Mouse (Mus musculus): Measurements from ENCODE around the gene Cryab. TPM values are rescaled to one million over a fixed set of nuclear protein-coding genes. Genes with fewer than 3 reads are reported as not detected.

The Cryab gene
- polyA plus RNA-seq, 1 experiment from 2014 or later, result 5.3 TPM

DNA sequence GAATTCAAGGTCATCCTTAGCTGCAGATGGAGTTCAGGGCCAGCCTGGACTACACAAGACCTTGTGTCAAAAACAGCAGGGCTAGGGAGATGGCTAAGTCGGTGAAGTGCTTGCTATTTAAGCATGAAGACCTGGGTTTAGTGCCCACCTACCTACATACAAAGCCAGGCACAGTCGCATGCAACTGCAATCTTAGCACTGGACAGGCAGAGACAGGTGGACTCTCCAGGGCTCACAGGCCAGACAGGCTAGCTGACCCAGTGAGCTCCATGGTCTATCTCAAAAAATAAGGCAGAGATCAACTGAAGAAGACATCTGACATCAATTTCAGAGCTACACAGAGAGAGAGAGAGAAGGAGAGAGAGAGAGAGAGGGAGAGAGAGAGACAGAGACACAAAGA is 27.0 kb upstream of the Cryab start:
- DNase-seq (ENCODE audit: low spot score, missing footprints) (no peak), ATAC-seq (ENCODE audit: low FRiP score) (no peak)
- Histone ChIP-seq H3K4me1 (ENCODE audit: control insufficient read depth, insufficient read depth, low read length) (peaks cover 24% of the 10 kb centered on the region), H3K4me2 (no peak overlapping the region), H3K27ac (ENCODE audit: low read depth, low read length) (no peak overlapping the region), H3K27me3 (ENCODE audit: control insufficient read depth, insufficient read depth, low read length) (no peaks in the 10 kb centered on the region), H3K9me3 (ENCODE audit: control insufficient read depth, low read length) (no peaks in the 10 kb centered on the region), H3K4me3 (ENCODE audit: low read depth, low read length) (no peak overlapping the region), H3K36me3 (ENCODE audit: control insufficient read depth, insufficient read depth, low read length) (no peaks in the 10 kb centered on the region), H3K9ac (ENCODE audit: low read length) (no peak overlapping the region)
- 92% methylated on average over 2 of the region's 2 CpGs for WGBS

GRCm38 (mm10) chr9:50724661-50725330 is 26.3 kb upstream of the Cryab start:
- Histone ChIP-seq H3K4me2 (no peak overlapping the region), H3K27ac (ENCODE audit: low read depth, low read length) (no peak overlapping the region), H3K36me3 (ENCODE audit: control insufficient read depth, insufficient read depth, low read length) (no peaks in the 10 kb centered on the region), H3K4me3 (ENCODE audit: low read depth, low read length) (no peak overlapping the region), H3K4me1 (ENCODE audit: control insufficient read depth, insufficient read depth, low read length) (peaks cover 24% of the 10 kb centered on the region), H3K9ac (ENCODE audit: low read length) (no peak overlapping the region), H3K9me3 (ENCODE audit: control insufficient read depth, low read length) (no peaks in the 10 kb centered on the region), H3K27me3 (ENCODE audit: control insufficient read depth, insufficient read depth, low read length) (no peaks in the 10 kb centered on the region)
- DNase-seq (ENCODE audit: low spot score, missing footprints) (no peak), ATAC-seq (ENCODE audit: low FRiP score) (no peak)
- 58% methylated on average over 3 of the region's 3 CpGs for WGBS

GRCm38 (mm10) chr9:50725921-50726590 is 25.1 kb upstream of the Cryab start:
- ATAC-seq (ENCODE audit: low FRiP score) (no peak), DNase-seq (ENCODE audit: low spot score, missing footprints) (no peak)
- Histone ChIP-seq H3K4me3 (ENCODE audit: low read depth, low read length) (peak overlapping the region; percentile 54), H3K27ac (ENCODE audit: low read depth, low read length) (peak overlapping the region; percentile 62), H3K9me3 (ENCODE audit: control insufficient read depth, low read length) (no peaks in the 10 kb centered on the region), H3K4me1 (ENCODE audit: control insufficient read depth, insufficient read depth, low read length) (peaks cover 23% of the 10 kb centered on the region), H3K9ac (ENCODE audit: low read length) (peak overlapping the region; percentile 34; the same call in 1 of the 2 replicates), H3K27me3 (ENCODE audit: control insufficient read depth, insufficient read depth, low read length) (no peaks in the 10 kb centered on the region), H3K36me3 (ENCODE audit: control insufficient read depth, insufficient read depth, low read length) (no peaks in the 10 kb centered on the region), H3K4me2 (peak overlapping the region; percentile 82)
- 48% methylated on average over 8 of the region's 8 CpGs for WGBS

GRCm38 (mm10) chr9:50727171-50727924 is 23.8 kb upstream of the Cryab start:
- Histone ChIP-seq H3K27me3 (ENCODE audit: control insufficient read depth, insufficient read depth, low read length) (no peaks in the 10 kb centered on the region), H3K36me3 (ENCODE audit: control insufficient read depth, insufficient read depth, low read length) (no peaks in the 10 kb centered on the region), H3K4me3 (ENCODE audit: low read depth, low read length) (peak overlapping the region; percentile 54), H3K9me3 (ENCODE audit: control insufficient read depth, low read length) (no peaks in the 10 kb centered on the region), H3K9ac (ENCODE audit: low read length) (peak overlapping the region; percentile 78), H3K27ac (ENCODE audit: low read depth, low read length) (peak overlapping the region; percentile 61), H3K4me2 (peak overlapping the region; percentile 82), H3K4me1 (ENCODE audit: control insufficient read depth, insufficient read depth, low read length) (peaks cover 22% of the 10 kb centered on the region)
- 2% methylated on average over 30 of the region's 30 CpGs for WGBS
- ATAC-seq (ENCODE audit: low FRiP score) (peak; percentile 25; the same call in 1 of the 2 replicates), DNase-seq (ENCODE audit: low spot score, missing footprints) (peak; percentile 91)

- ATAC-seq (ENCODE audit: low FRiP score) (peak; percentile 94), DNase-seq (ENCODE audit: low spot score, missing footprints) (peak; percentile 97)
- Histone ChIP-seq H3K27me3 (ENCODE audit: control insufficient read depth, insufficient read depth, low read length) (no peaks in the 10 kb centered on the region), H3K4me2 (peak overlapping the region; percentile 82), H3K4me3 (ENCODE audit: low read depth, low read length) (peak overlapping the region; percentile 54), H3K9ac (ENCODE audit: low read length) (peak overlapping the region; percentile 78), H3K36me3 (ENCODE audit: control insufficient read depth, insufficient read depth, low read length) (no peaks in the 10 kb centered on the region), H3K4me1 (ENCODE audit: control insufficient read depth, insufficient read depth, low read length) (peaks cover 29% of the 10 kb centered on the region), H3K27ac (ENCODE audit: low read depth, low read length) (peak overlapping the region; percentile 61; the same call in 1 of the 2 replicates), H3K9me3 (ENCODE audit: control insufficient read depth, low read length) (no peaks in the 10 kb centered on the region)
- WGBS, result 0% methylated on average over 45 of the region's 45 CpGs
These were observed 23.0 kb upstream of the Cryab start for GRCm38 (mm10) chr9:50727925-50728651.

DNA sequence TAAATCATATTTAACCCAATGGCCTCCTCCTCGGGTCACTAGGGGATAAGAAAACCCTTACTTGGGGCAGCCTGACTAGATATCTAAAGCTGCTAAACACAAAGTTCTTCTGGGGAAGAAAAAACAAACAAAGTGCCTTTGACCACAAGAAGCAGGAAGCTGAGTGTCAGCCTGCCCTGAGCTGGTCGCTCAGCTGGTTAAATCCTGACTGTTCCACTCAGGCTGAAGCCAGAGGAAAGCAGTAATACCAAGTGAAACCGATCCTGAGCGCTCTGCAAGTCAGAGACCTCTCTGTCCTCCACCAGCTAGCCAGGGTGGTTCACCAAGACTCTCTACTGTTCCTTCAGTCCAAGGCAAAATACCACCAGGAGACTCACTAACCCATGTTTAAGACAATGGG is 21.5 kb upstream of the Cryab start:
- Histone ChIP-seq H3K9me3 (ENCODE audit: control insufficient read depth, low read length) (no peaks in the 10 kb centered on the region), H3K4me3 (ENCODE audit: low read depth, low read length) (no peak overlapping the region), H3K9ac (ENCODE audit: low read length) (no peak overlapping the region), H3K36me3 (ENCODE audit: control insufficient read depth, insufficient read depth, low read length) (no peaks in the 10 kb centered on the region), H3K4me2 (no peak overlapping the region), H3K4me1 (ENCODE audit: control insufficient read depth, insufficient read depth, low read length) (peaks cover 33% of the 10 kb centered on the region), H3K27ac (ENCODE audit: low read depth, low read length) (no peak overlapping the region), H3K27me3 (ENCODE audit: control insufficient read depth, insufficient read depth, low read length) (no peaks in the 10 kb centered on the region)
- no peak for ATAC-seq (ENCODE audit: low FRiP score)
- 67% methylated on average over 4 of the region's 4 CpGs for WGBS
- DNase-seq (ENCODE audit: low spot score, missing footprints), result no peak

DNA sequence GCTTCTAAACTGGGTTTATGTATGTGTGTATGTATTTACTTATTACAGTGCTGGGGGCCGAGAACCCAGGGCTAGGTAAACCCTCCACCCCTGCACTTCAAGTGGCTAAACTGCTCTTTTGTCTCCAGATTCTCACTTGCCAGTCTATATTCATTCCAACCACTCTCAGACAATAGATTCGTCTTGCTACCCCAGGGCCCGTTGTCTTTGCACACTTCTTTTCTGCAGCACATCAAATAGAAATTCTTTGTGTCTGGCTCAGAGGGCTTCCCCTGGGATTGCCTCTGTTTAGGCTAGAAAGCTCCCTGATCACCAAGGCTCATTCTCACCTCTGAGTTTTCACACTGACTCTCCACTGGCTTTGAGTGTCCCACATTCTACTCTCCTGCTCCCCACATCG is 18.6 kb upstream of the Cryab start:
- no peaks in the 10 kb centered on the region for H3K36me3 ChIP-seq (ENCODE audit: control insufficient read depth, insufficient read depth, low read length)
- DNase-seq (ENCODE audit: low spot score, missing footprints), result peak; percentile 91
- H3K27ac ChIP-seq (ENCODE audit: low read depth, low read length), result no peak overlapping the region
- no peaks in the 10 kb centered on the region for H3K9me3 ChIP-seq (ENCODE audit: control insufficient read depth, low read length)
- 10% methylated on average over 4 of the region's 4 CpGs for WGBS
- H3K4me1 ChIP-seq (ENCODE audit: control insufficient read depth, insufficient read depth, low read length), result peaks cover 16% of the 10 kb centered on the region
- H3K4me3 ChIP-seq (ENCODE audit: low read depth, low read length), result no peak overlapping the region
- no peak overlapping the region for H3K4me2 ChIP-seq
- no peak for ATAC-seq (ENCODE audit: low FRiP score)
- no peaks in the 10 kb centered on the region for H3K27me3 ChIP-seq (ENCODE audit: control insufficient read depth, insufficient read depth, low read length)
- H3K9ac ChIP-seq (ENCODE audit: low read length), result no peak overlapping the region

DNA sequence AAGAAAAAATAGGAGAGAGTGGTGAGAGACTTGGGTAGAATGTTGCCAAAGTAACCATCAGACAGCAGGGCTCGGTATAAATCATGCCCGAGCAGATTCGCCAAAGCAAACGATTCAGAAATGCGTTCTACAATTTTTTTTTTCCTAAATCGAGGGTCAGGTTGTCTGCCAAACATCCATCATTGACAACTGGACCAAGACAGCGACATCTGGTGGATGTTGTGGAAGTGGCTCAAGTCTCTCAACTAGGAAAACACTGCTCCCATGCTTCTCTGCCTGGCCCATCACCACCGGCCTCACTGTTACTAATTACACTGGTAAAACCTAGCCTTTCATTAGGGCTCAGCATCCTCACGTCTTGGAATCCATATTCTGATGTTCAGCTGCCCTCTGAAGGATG is 16.1 kb upstream of the Cryab start:
- WGBS, result 6% methylated on average over 9 of the region's 9 CpGs
- Histone ChIP-seq H3K27me3 (ENCODE audit: control insufficient read depth, insufficient read depth, low read length) (no peaks in the 10 kb centered on the region), H3K4me1 (ENCODE audit: control insufficient read depth, insufficient read depth, low read length) (peaks cover 12% of the 10 kb centered on the region), H3K9ac (ENCODE audit: low read length) (no peak overlapping the region), H3K4me3 (ENCODE audit: low read depth, low read length) (no peak overlapping the region), H3K27ac (ENCODE audit: low read depth, low read length) (no peak overlapping the region), H3K36me3 (ENCODE audit: control insufficient read depth, insufficient read depth, low read length) (no peaks in the 10 kb centered on the region), H3K9me3 (ENCODE audit: control insufficient read depth, low read length) (no peaks in the 10 kb centered on the region), H3K4me2 (no peak overlapping the region)
- no peak for DNase-seq (ENCODE audit: low spot score, missing footprints)
- no peak for ATAC-seq (ENCODE audit: low FRiP score)
